Mouse (Mus musculus) kidney, embryonic 14.5 days (tissue): ENCODE measurements around the gene Cdk19. TPM values are rescaled to one million over a fixed set of nuclear protein-coding genes. Genes with fewer than 3 reads are reported as not detected.

ENCODE experiments used
- ATAC-seq: fragments of 200-750 bp; cut with Nextera tagmentation; 2 replicates; pipeline ENCODE4 v1.8.0; 2017; ENCODE audit warnings: moderate number of reproducible peaks, mild to moderate bottlenecking, moderate TSS enrichment, moderate library complexity; ENCODE audit not compliant: low FRiP score, low TSS enrichment
- H3K27ac ChIP-seq: fragments of 300-500 bp; sonication (generic); 2 replicates; pipeline ENCODE4 v1.5.1; 2014; ENCODE audit warnings: low read depth, mild to moderate bottlenecking, low read length, moderate library complexity, mixed read lengths
- H3K27me3 ChIP-seq: fragments of 300-500 bp; sonication (generic); 2 replicates; pipeline ENCODE4 v1.6.1; 2014; ENCODE audit warnings: mild to moderate bottlenecking, low read length; ENCODE audit not compliant: control insufficient read depth, insufficient read depth
- H3K36me3 ChIP-seq: fragments of 300-500 bp; sonication (generic); 2 replicates; pipeline ENCODE4 v1.6.1; 2014; ENCODE audit warnings: low read length, mixed read lengths; ENCODE audit not compliant: control insufficient read depth, insufficient read depth
- H3K4me1 ChIP-seq: fragments of 300-500 bp; sonication (generic); 2 replicates; pipeline ENCODE4 v1.6.1; 2014; ENCODE audit warnings: low read length, mixed read lengths; ENCODE audit not compliant: control insufficient read depth, insufficient read depth
- H3K4me2 ChIP-seq: fragments of 300-500 bp; sonication (generic); replicated peaks from 2 replicates; pipeline ENCODE4 v1.6.1; 2014; ENCODE audit warnings: low read depth, mild to moderate bottlenecking, low read length
- H3K4me3 ChIP-seq: fragments of 300-500 bp; sonication (generic); 2 replicates; pipeline ENCODE4 v1.5.1; 2014; ENCODE audit warnings: mild to moderate bottlenecking, low read length
- H3K9ac ChIP-seq: fragments of 300-500 bp; sonication (generic); 2 replicates; pipeline ENCODE4 v1.6.1; 2014; ENCODE audit warnings: low read depth, mild to moderate bottlenecking, low read length, moderate library complexity
- H3K9me3 ChIP-seq: fragments of 300-500 bp; sonication (generic); 2 replicates; pipeline ENCODE4 v1.6.1; 2016; ENCODE audit warnings: low read length; ENCODE audit not compliant: control insufficient read depth
- WGBS: fragments of 180-500 bp; shearing (Covaris S2); extraction: QIAGEN DNeasy Blood & Tissue Kit; methylation state at CpG from one replicate; pipeline ENCODE4 v1.1.7; 2014; 5-methylcytosine and 5-hydroxymethylcytosine counted together
- polyA plus RNA-seq: library from polyadenylated mRNA; unstranded; fragments of >200 nt; fragmentation: Nextera tagmentation; extraction: Ambion mirVana; gene quantifications from 2 replicates; pipeline ENCODE4 v1.2.1, GENCODE M21; 2014

Gene Cdk19
- polyA plus RNA-seq, 1 experiment from 2014 or later, result 10.8 TPM

GRCm38 (mm10) chr10:40432375-40432774 lies 93.0 kb downstream of the Cdk19 start:
- Histone ChIP-seq H3K4me2 (no peak overlapping the region), H3K27ac (no peak overlapping the region), H3K27me3 (no peaks in the 10 kb centered on the region), H3K4me3 (no peak overlapping the region), H3K36me3 (peaks cover 2% of the 10 kb centered on the region; the same call in 1 of the 2 replicates), H3K9me3 (no peaks in the 10 kb centered on the region), H3K4me1 (no peaks in the 10 kb centered on the region), H3K9ac (no peak overlapping the region)
- WGBS, result 94% methylated on average over 9 of the region's 9 CpGs
- no peak for ATAC-seq

GRCm38 (mm10) chr10:40435402-40435801 lies 96.0 kb downstream of the Cdk19 start:
- ATAC-seq, result no peak
- Histone ChIP-seq H3K4me3 (no peak overlapping the region), H3K9me3 (no peaks in the 10 kb centered on the region), H3K4me2 (no peak overlapping the region), H3K9ac (no peak overlapping the region), H3K36me3 (peaks cover 2% of the 10 kb centered on the region; the same call in 1 of the 2 replicates), H3K27ac (no peak overlapping the region), H3K27me3 (no peaks in the 10 kb centered on the region), H3K4me1 (no peaks in the 10 kb centered on the region)
- WGBS, result 80% methylated on average over 12 of the region's 12 CpGs

DNA sequence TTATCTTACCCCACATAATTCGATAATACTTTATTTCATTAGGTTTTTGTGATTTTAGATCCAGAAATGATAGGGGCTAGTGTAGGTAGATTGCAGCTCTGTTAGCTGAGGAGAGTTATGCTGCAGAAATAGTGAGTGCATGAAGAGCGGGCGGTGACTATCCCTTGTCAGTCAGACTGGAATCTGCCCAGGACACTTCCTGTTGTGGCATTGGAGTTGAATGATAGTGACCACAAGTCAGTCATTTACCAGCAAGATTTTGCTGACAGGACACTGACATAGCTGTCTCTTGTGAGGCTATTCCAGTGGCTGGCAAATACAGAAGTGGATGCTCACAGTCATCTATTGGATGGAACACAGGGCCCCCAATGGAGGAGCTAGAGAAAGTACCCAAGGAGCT lies 97.8 kb downstream of the Cdk19 start:
- Histone ChIP-seq H3K4me1 (no peaks in the 10 kb centered on the region), H3K27me3 (no peaks in the 10 kb centered on the region), H3K4me3 (no peak overlapping the region), H3K27ac (no peak overlapping the region), H3K9me3 (no peaks in the 10 kb centered on the region), H3K4me2 (no peak overlapping the region), H3K9ac (no peak overlapping the region), H3K36me3 (peaks cover 2% of the 10 kb centered on the region; the same call in 1 of the 2 replicates)
- ATAC-seq, result no peak
- 91% methylated on average over 3 of the region's 3 CpGs for WGBS

- ATAC-seq, result no peak
- no peak overlapping the region for H3K27ac ChIP-seq
- H3K36me3 ChIP-seq, result peaks cover 2% of the 10 kb centered on the region; the same call in 1 of the 2 replicates
- H3K27me3 ChIP-seq, result no peaks in the 10 kb centered on the region
- H3K4me1 ChIP-seq, result 0 out of 2 replicates have a peak, but pooled peaks cover 2% of the 10 kb centered on the region
- no peak overlapping the region for H3K9ac ChIP-seq
- 70% methylated on average over 10 of the region's 10 CpGs for WGBS
- H3K4me3 ChIP-seq, result no peak overlapping the region
- H3K4me2 ChIP-seq, result no peak overlapping the region
- no peaks in the 10 kb centered on the region for H3K9me3 ChIP-seq
Measured at GRCm38 (mm10) chr10:40440740-40441139, 101.4 kb downstream of the Cdk19 start.

DNA sequence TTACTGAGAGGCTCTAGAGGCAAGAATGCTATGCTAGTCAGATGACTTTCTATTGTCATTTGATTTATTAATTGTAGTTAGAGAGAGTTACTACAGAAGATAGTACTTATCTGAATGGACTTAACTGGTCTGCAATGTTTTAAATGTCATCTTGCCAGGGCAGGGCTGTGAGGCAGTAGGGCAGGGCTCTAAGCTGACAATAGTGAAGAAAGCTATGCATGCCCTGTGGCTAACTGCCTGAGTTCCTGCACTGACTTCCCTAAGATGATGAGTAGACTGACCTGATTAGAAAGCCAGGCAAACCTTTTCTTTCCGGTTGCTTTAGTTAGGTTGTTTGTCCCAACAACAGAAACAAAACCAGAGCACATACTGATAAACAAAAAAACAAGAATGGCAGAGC lies 102.7 kb downstream of the Cdk19 start:
- Histone ChIP-seq H3K27ac (no peak overlapping the region), H3K4me2 (no peak overlapping the region), H3K9ac (no peak overlapping the region), H3K4me3 (no peak overlapping the region), H3K4me1 (0 out of 2 replicates have a peak, but pooled peaks cover 2% of the 10 kb centered on the region), H3K27me3 (no peaks in the 10 kb centered on the region), H3K36me3 (no peaks in the 10 kb centered on the region), H3K9me3 (no peaks in the 10 kb centered on the region)
- ATAC-seq, result no peak
- 93% methylated on average over 1 of the region's 1 CpGs for WGBS

GRCm38 (mm10) chr10:40443371-40443770 lies 104.0 kb downstream of the Cdk19 start:
- no peak overlapping the region for H3K27ac ChIP-seq
- no peak overlapping the region for H3K4me3 ChIP-seq
- H3K9me3 ChIP-seq, result no peaks in the 10 kb centered on the region
- H3K9ac ChIP-seq, result no peak overlapping the region
- no peaks in the 10 kb centered on the region for H3K27me3 ChIP-seq
- no peak overlapping the region for H3K4me2 ChIP-seq
- WGBS, result 69% methylated on average over 7 of the region's 7 CpGs
- no peak for ATAC-seq
- H3K4me1 ChIP-seq, result 0 out of 2 replicates have a peak, but pooled peaks cover 2% of the 10 kb centered on the region
- H3K36me3 ChIP-seq, result no peaks in the 10 kb centered on the region

GRCm38 (mm10) chr10:40443806-40444357 lies 104.5 kb downstream of the Cdk19 start:
- WGBS, result 69% methylated on average over 6 of the region's 6 CpGs
- H3K27me3 ChIP-seq, result no peaks in the 10 kb centered on the region
- H3K9ac ChIP-seq, result no peak overlapping the region
- no peaks in the 10 kb centered on the region for H3K9me3 ChIP-seq
- no peak for ATAC-seq
- H3K36me3 ChIP-seq, result no peaks in the 10 kb centered on the region
- H3K4me2 ChIP-seq, result no peak overlapping the region
- 0 out of 2 replicates have a peak, but pooled peaks cover 2% of the 10 kb centered on the region for H3K4me1 ChIP-seq
- H3K27ac ChIP-seq, result no peak overlapping the region
- H3K4me3 ChIP-seq, result no peak overlapping the region

- Histone ChIP-seq H3K4me3 (no peak overlapping the region), H3K4me1 (0 out of 2 replicates have a peak, but pooled peaks cover 2% of the 10 kb centered on the region), H3K9me3 (no peaks in the 10 kb centered on the region), H3K4me2 (no peak overlapping the region), H3K27me3 (no peaks in the 10 kb centered on the region), H3K36me3 (no peaks in the 10 kb centered on the region), H3K27ac (no peak overlapping the region), H3K9ac (no peak overlapping the region)
- no peak for ATAC-seq
- 88% methylated on average over 4 of the region's 4 CpGs for WGBS
Measured at GRCm38 (mm10) chr10:40444586-40444985, 105.2 kb downstream of the Cdk19 start.

GRCm38 (mm10) chr10:40446088-40446604 lies 106.8 kb downstream of the Cdk19 start:
- Histone ChIP-seq H3K4me1 (0 out of 2 replicates have a peak, but pooled peaks cover 2% of the 10 kb centered on the region), H3K4me3 (no peak overlapping the region), H3K27me3 (no peaks in the 10 kb centered on the region), H3K27ac (no peak overlapping the region), H3K36me3 (no peaks in the 10 kb centered on the region), H3K9me3 (no peaks in the 10 kb centered on the region), H3K9ac (no peak overlapping the region), H3K4me2 (no peak overlapping the region)
- 66% methylated on average over 3 of the region's 3 CpGs for WGBS
- ATAC-seq, result no peak
